15 mouse cellular contexts compared by ENCODE assay signal in genomic region chr8:88572185-88572909, GRCm38 (mm10). TPM values are rescaled to one million over a fixed set of nuclear protein-coding genes. Genes with fewer than 3 reads are reported as not detected.
DNase-seq lines count a peak whose midpoint lies in the region; ATAC-seq and TF ChIP-seq lines count a peak whose summit lies in the region.
"Had no signal": no experiment of that assay in that cellular context is flagged by ENCODE, and none has a peak within 500 bp of the region (broad histone marks: within the 10 kb centered on the region; RNA-seq: fewer than 3 reads in every experiment).

No protein-coding gene starts in this region.

- no peak overlapping the region for H3K9ac ChIP-seq in heart, embryonic 15.5 days
- no peak overlapping the region for H3K9ac ChIP-seq in heart, embryonic 11.5 days (ENCODE audit: low read depth, low read length)
- H3K9ac ChIP-seq in lung, embryonic 14.5 days = no peak overlapping the region
- no peak overlapping the region for H3K9ac ChIP-seq in forebrain, embryonic 16.5 days (replicated peaks; ENCODE audit: low read depth, low read length)
- no peak overlapping the region for H3K9ac ChIP-seq in stomach, postnatal 0 days (ENCODE audit: low read length)
- H3K9ac ChIP-seq: liver, embryonic 12.5 days had no signal

- peak overlapping the region; percentile 94; the same call in 1 of the 2 replicates for H3K27ac ChIP-seq in heart, embryonic 15.5 days
- no peak overlapping the region for H3K27ac ChIP-seq in heart, embryonic 11.5 days (ENCODE audit: low read depth, low read length)
- peak overlapping the region; percentile 6; the same call in 1 of the 2 replicates for H3K27ac ChIP-seq in lung, embryonic 14.5 days (ENCODE audit: low read depth)
- peak overlapping the region; percentile 64 for H3K27ac ChIP-seq in forebrain, embryonic 16.5 days (ENCODE audit: low read length)
- H3K27ac ChIP-seq in stomach, postnatal 0 days (replicated peaks) = peak overlapping the region; percentile 90
- H3K27ac ChIP-seq: hindbrain, postnatal 0 days; liver, embryonic 12.5 days had no signal

- H3K4me2 ChIP-seq in heart, embryonic 15.5 days = no peak overlapping the region
- no peak overlapping the region for H3K4me2 ChIP-seq in heart, embryonic 11.5 days
- no peak overlapping the region for H3K4me2 ChIP-seq in lung, embryonic 14.5 days
- H3K4me2 ChIP-seq in forebrain, embryonic 16.5 days (ENCODE audit: low read length) = no peak overlapping the region
- H3K4me2 ChIP-seq in stomach, postnatal 0 days (replicated peaks; ENCODE audit: low read depth) = no peak overlapping the region
- H3K4me2 ChIP-seq: liver, embryonic 12.5 days had no signal

- no peaks in the 10 kb centered on the region for H3K36me3 ChIP-seq in heart, embryonic 15.5 days
- H3K36me3 ChIP-seq in heart, embryonic 11.5 days (ENCODE audit: control insufficient read depth, insufficient read depth, low read length) = no peaks in the 10 kb centered on the region
- 0 out of 2 replicates have a peak, but pooled peaks cover 11% of the 10 kb centered on the region for H3K36me3 ChIP-seq in lung, embryonic 14.5 days (ENCODE audit: insufficient read depth)
- H3K36me3 ChIP-seq in forebrain, embryonic 16.5 days (ENCODE audit: control insufficient read depth, insufficient read depth) = no peaks in the 10 kb centered on the region
- no peaks in the 10 kb centered on the region for H3K36me3 ChIP-seq in stomach, postnatal 0 days (ENCODE audit: control insufficient read depth, insufficient read depth, low read length)
- H3K36me3 ChIP-seq: liver, embryonic 12.5 days had no signal

- no peak for ATAC-seq in heart, embryonic 15.5 days (replicated peaks; ENCODE audit: insufficient number of reproducible peaks, insufficient read depth, low FRiP score, low read depth)
- no peak for ATAC-seq in heart, embryonic 11.5 days (replicated peaks; ENCODE audit: insufficient number of reproducible peaks, low FRiP score, low TSS enrichment)
- no peak for ATAC-seq in lung, embryonic 14.5 days (ENCODE audit: insufficient read depth)
- peak; percentile 72 for ATAC-seq in forebrain, embryonic 16.5 days
- no peak for ATAC-seq in stomach, postnatal 0 days (ENCODE audit: low FRiP score, low TSS enrichment)
- ATAC-seq: hindbrain, postnatal 0 days; liver, embryonic 12.5 days; Patski had no signal

- no peak for DNase-seq in lung, embryonic 14.5 days
- DNase-seq in lung, postnatal 10 days = no peak
- DNase-seq in stomach, postnatal 0 days (ENCODE audit: low spot score) = no peak
- DNase-seq in ovary, postnatal 10 days (ENCODE audit: low spot score) = no peak
- DNase-seq in urinary bladder, postnatal 14 days (ENCODE audit: low spot score) = no peak
- DNase-seq: B cell, adult 2 months; gastrocnemius, postnatal 14 days; lung, postnatal 14 days; retina, postnatal 1 day had no signal

- 83% methylated on average over 12 of the region's 12 CpGs for WGBS in heart, embryonic 15.5 days
- 83% methylated on average over 12 of the region's 12 CpGs for WGBS in heart, embryonic 11.5 days (ENCODE audit: insufficient replicate concordance)
- WGBS in lung, embryonic 14.5 days = 80% methylated on average over 12 of the region's 12 CpGs
- 48% methylated on average over 12 of the region's 12 CpGs for WGBS in forebrain, embryonic 16.5 days
- 82% methylated on average over 12 of the region's 12 CpGs for WGBS in stomach, postnatal 0 days

- TF ChIP-seq EP300 in stomach, postnatal 0 days (optimal IDR thresholded peaks at IDR 0.05) = no peak

- peaks cover 86% of the 10 kb centered on the region for H3K4me1 ChIP-seq in heart, embryonic 15.5 days (replicated peaks)
- peaks cover 68% of the 10 kb centered on the region for H3K4me1 ChIP-seq in heart, embryonic 11.5 days (ENCODE audit: control insufficient read depth, insufficient read depth, low read length)
- H3K4me1 ChIP-seq in lung, embryonic 14.5 days (ENCODE audit: insufficient read depth) = peaks cover 73% of the 10 kb centered on the region
- peaks cover 72% of the 10 kb centered on the region for H3K4me1 ChIP-seq in forebrain, embryonic 16.5 days (replicated peaks; ENCODE audit: control insufficient read depth, insufficient read depth, low read length)
- H3K4me1 ChIP-seq in stomach, postnatal 0 days (replicated peaks; ENCODE audit: control insufficient read depth, insufficient read depth) = peaks cover 19% of the 10 kb centered on the region

- no peak for TF ChIP-seq CTCF in lung, embryonic 14.5 days (IDR thresholded peaks at IDR 0.05; ENCODE audit: low read depth)
- TF ChIP-seq CTCF in stomach, postnatal 0 days (IDR thresholded peaks at IDR 0.05; ENCODE audit: low read depth) = no peak

- no peak overlapping the region for H3K4me3 ChIP-seq in heart, embryonic 15.5 days
- H3K4me3 ChIP-seq in heart, embryonic 11.5 days (ENCODE audit: low read depth, low read length) = no peak overlapping the region
- no peak overlapping the region for H3K4me3 ChIP-seq in lung, embryonic 14.5 days (ENCODE audit: low read depth, low read length)
- no peak overlapping the region for H3K4me3 ChIP-seq in forebrain, embryonic 16.5 days (replicated peaks; ENCODE audit: low read length)
- H3K4me3 ChIP-seq in stomach, postnatal 0 days (ENCODE audit: low read depth, low read length) = no peak overlapping the region
- H3K4me3 ChIP-seq: liver, embryonic 12.5 days had no signal

- no peaks in the 10 kb centered on the region for H3K27me3 ChIP-seq in heart, embryonic 15.5 days
- peaks cover 3% of the 10 kb centered on the region; the same call in 1 of the 2 replicates for H3K27me3 ChIP-seq in heart, embryonic 11.5 days (ENCODE audit: control insufficient read depth, insufficient read depth, low read length)
- no peaks in the 10 kb centered on the region for H3K27me3 ChIP-seq in lung, embryonic 14.5 days (ENCODE audit: insufficient read depth, low read length)
- no peaks in the 10 kb centered on the region for H3K27me3 ChIP-seq in forebrain, embryonic 16.5 days (replicated peaks; ENCODE audit: control insufficient read depth, insufficient read depth, low read length)
- no peaks in the 10 kb centered on the region for H3K27me3 ChIP-seq in stomach, postnatal 0 days (ENCODE audit: control insufficient read depth, insufficient read depth, low read length)
- H3K27me3 ChIP-seq: liver, embryonic 12.5 days; Patski had no signal

- H3K9me3 ChIP-seq in heart, embryonic 15.5 days (replicated peaks) = no peaks in the 10 kb centered on the region
- no peaks in the 10 kb centered on the region for H3K9me3 ChIP-seq in heart, embryonic 11.5 days (replicated peaks; ENCODE audit: control insufficient read depth, low read length)
- H3K9me3 ChIP-seq in lung, embryonic 14.5 days (ENCODE audit: low read depth, low read length) = no peaks in the 10 kb centered on the region
- no peaks in the 10 kb centered on the region for H3K9me3 ChIP-seq in forebrain, embryonic 16.5 days (ENCODE audit: control insufficient read depth, low read length)
- H3K9me3 ChIP-seq in stomach, postnatal 0 days (ENCODE audit: control insufficient read depth, low read length) = no peaks in the 10 kb centered on the region
- H3K9me3 ChIP-seq: liver, embryonic 12.5 days had no signal

RNA-seq across cellular contexts. Expression of gene Nkd1, which starts 51.2 kb away (rescaled TPM):
- polyA plus RNA-seq in heart, embryonic 15.5 days (2015; fragmentation: Nextera tagmentation; extraction: Ambion mirVana) = 14.6 and 19.5 TPM in 2 replicates
- 17.3 and 18.3 TPM in 2 replicates for polyA plus RNA-seq in heart, embryonic 11.5 days (2014; fragmentation: Nextera tagmentation; extraction: Ambion mirVana)
- polyA plus RNA-seq in lung, embryonic 14.5 days (2014; fragmentation: Nextera tagmentation; extraction: Ambion mirVana) = 53.6 and 63.4 TPM in 2 replicates
- polyA plus RNA-seq in forebrain, embryonic 16.5 days (2015; fragmentation: Nextera tagmentation; extraction: Ambion mirVana) = 28.3 and 28.5 TPM in 2 replicates
- 57.4 and 58.8 TPM in 2 replicates for polyA plus RNA-seq in stomach, postnatal 0 days (2015; fragmentation: Nextera tagmentation; extraction: Ambion mirVana)
